Mouse (Mus musculus) hindbrain, embryonic 13.5 days (tissue): ENCODE measurements around the gene Rbm18. TPM values are rescaled to one million over a fixed set of nuclear protein-coding genes. Genes with fewer than 3 reads are reported as not detected.
A peak's percentile ranks its signal among the peaks of the same experiment; 100 is the strongest.
"Not testable (repeated sequence)": the region's sequence is repeated elsewhere in the genome, so short reads cannot be mapped to it uniquely, and the experiment has no call there.

Experiments
- ATAC-seq: fragments of 200-750 bp; cut with Nextera tagmentation; 2 replicates; pipeline ENCODE4 v1.8.0; 2017; ENCODE audit warnings: moderate TSS enrichment; ENCODE audit not compliant: low FRiP score
- H3K27ac ChIP-seq: fragments of 300-500 bp; sonication (generic); 2 replicates; pipeline ENCODE4 v1.5.1; 2015; ENCODE audit warnings: inconsistent platforms, mild to moderate bottlenecking, moderate library complexity
- H3K27me3 ChIP-seq: fragments of 300-500 bp; sonication (generic); 2 replicates; pipeline ENCODE4 v1.6.1; 2015; ENCODE audit warnings: mild to moderate bottlenecking, inconsistent platforms
- H3K36me3 ChIP-seq: fragments of 300-500 bp; sonication (generic); 2 replicates; pipeline ENCODE4 v1.6.1; 2015; ENCODE audit warnings: mild to moderate bottlenecking, inconsistent platforms
- H3K4me1 ChIP-seq: fragments of 300-500 bp; sonication (generic); replicated peaks from 2 replicates; pipeline ENCODE4 v1.6.1; 2015; ENCODE audit warnings: inconsistent platforms
- H3K4me2 ChIP-seq: fragments of 300-500 bp; sonication (generic); 2 replicates; pipeline ENCODE4 v1.6.1; 2015; ENCODE audit warnings: inconsistent platforms, mild to moderate bottlenecking, moderate library complexity
- H3K4me3 ChIP-seq: fragments of 300-500 bp; sonication (generic); 2 replicates; pipeline ENCODE4 v1.5.1; 2015; ENCODE audit warnings: mild to moderate bottlenecking, inconsistent platforms
- H3K9ac ChIP-seq: fragments of 300-500 bp; sonication (generic); 2 replicates; pipeline ENCODE4 v1.6.1; 2015; ENCODE audit warnings: mild to moderate bottlenecking, inconsistent platforms
- H3K9me3 ChIP-seq: fragments of 300-500 bp; sonication (generic); 2 replicates; pipeline ENCODE4 v1.6.1; 2016; ENCODE audit warnings: inconsistent platforms
- WGBS: fragments of 180-500 bp; shearing (Covaris S2); methylation state at CpG from one replicate; pipeline ENCODE4 v1.1.7; 2015; 5-methylcytosine and 5-hydroxymethylcytosine counted together
- polyA plus RNA-seq: library from polyadenylated mRNA; unstranded; fragments of >200 nt; fragmentation: Nextera tagmentation; extraction: Ambion mirVana; gene quantifications from 2 replicates; pipeline ENCODE4 v1.2.1, GENCODE M21; 2015

Gene Rbm18
- polyA plus RNA-seq, 1 experiment from 2014 or later, result 142 TPM

GRCm38 (mm10) chr2:36152401-36152800, 15.8 kb upstream of the Rbm18 start:
- H3K9me3 ChIP-seq, H3K27ac ChIP-seq, ATAC-seq, H3K4me3 ChIP-seq, H3K27me3 ChIP-seq, H3K4me1 ChIP-seq, H3K9ac ChIP-seq, H3K4me2 ChIP-seq: not testable (repeated sequence)
- H3K36me3 ChIP-seq, result peaks cover 48% of the 10 kb centered on the region
- WGBS, result 94% methylated on average over 4 of the region's 4 CpGs

GRCm38 (mm10) chr2:36148876-36149365, 12.3 kb upstream of the Rbm18 start:
- Histone ChIP-seq H3K4me1 (no peaks in the 10 kb centered on the region), H3K9ac (no peak overlapping the region), H3K27me3 (no peaks in the 10 kb centered on the region), H3K9me3 (no peaks in the 10 kb centered on the region), H3K4me2 (no peak overlapping the region), H3K36me3 (peaks cover 26% of the 10 kb centered on the region), H3K4me3 (no peak overlapping the region), H3K27ac (no peak overlapping the region)
- ATAC-seq, result no peak
- 84% methylated on average over 7 of the region's 7 CpGs for WGBS

GRCm38 (mm10) chr2:36139096-36139495, 2.5 kb upstream of the Rbm18 start:
- Histone ChIP-seq H3K27me3 (no peaks in the 10 kb centered on the region), H3K4me3 (no peak overlapping the region), H3K4me1 (peaks cover 25% of the 10 kb centered on the region), H3K4me2 (no peak overlapping the region), H3K9ac (no peak overlapping the region), H3K9me3 (no peaks in the 10 kb centered on the region), H3K36me3 (peaks cover 16% of the 10 kb centered on the region), H3K27ac (no peak overlapping the region)
- 79% methylated on average over 2 of the region's 2 CpGs for WGBS
- ATAC-seq, result no peak

GRCm38 (mm10) chr2:36135887-36136286, 686 bp downstream of the Rbm18 start:
- peaks cover 35% of the 10 kb centered on the region for H3K36me3 ChIP-seq
- H3K9me3 ChIP-seq, result no peaks in the 10 kb centered on the region
- peaks cover 25% of the 10 kb centered on the region for H3K4me1 ChIP-seq
- peak overlapping the region; percentile 68 for H3K4me2 ChIP-seq
- H3K9ac ChIP-seq, result peak overlapping the region; percentile 92
- peak overlapping the region; percentile 75 for H3K4me3 ChIP-seq
- 2% methylated on average over 4 of the region's 4 CpGs for WGBS
- H3K27me3 ChIP-seq, result no peaks in the 10 kb centered on the region
- ATAC-seq, result no peak
- H3K27ac ChIP-seq, result peak overlapping the region; percentile 90

GRCm38 (mm10) chr2:36129051-36129450, 7.5 kb downstream of the Rbm18 start:
- Histone ChIP-seq H3K9ac (no peak overlapping the region), H3K36me3 (peaks cover 85% of the 10 kb centered on the region), H3K27ac (no peak overlapping the region), H3K9me3 (no peaks in the 10 kb centered on the region), H3K4me2 (no peak overlapping the region), H3K4me3 (no peak overlapping the region), H3K4me1 (no peaks in the 10 kb centered on the region), H3K27me3 (no peaks in the 10 kb centered on the region)
- ATAC-seq, result no peak
- WGBS, result 89% methylated on average over 3 of the region's 3 CpGs

GRCm38 (mm10) chr2:36127973-36128372, 8.6 kb downstream of the Rbm18 start:
- Histone ChIP-seq H3K36me3 (peaks cover 85% of the 10 kb centered on the region), H3K4me1 (no peaks in the 10 kb centered on the region), H3K27me3 (no peaks in the 10 kb centered on the region), H3K4me2 (no peak overlapping the region), H3K9ac (no peak overlapping the region), H3K27ac (no peak overlapping the region), H3K4me3 (no peak overlapping the region), H3K9me3 (no peaks in the 10 kb centered on the region)
- ATAC-seq, result no peak
- WGBS, result 89% methylated on average over 4 of the region's 4 CpGs

- Histone ChIP-seq H3K27ac (no peak overlapping the region), H3K4me1 (no peaks in the 10 kb centered on the region), H3K9me3 (no peaks in the 10 kb centered on the region), H3K4me2 (no peak overlapping the region), H3K4me3 (no peak overlapping the region), H3K36me3 (peaks cover 84% of the 10 kb centered on the region), H3K9ac (no peak overlapping the region), H3K27me3 (no peaks in the 10 kb centered on the region)
- 92% methylated on average over 9 of the region's 9 CpGs for WGBS
- no peak for ATAC-seq
These were observed 9.7 kb downstream of the Rbm18 start for GRCm38 (mm10) chr2:36126795-36127429.

- H3K4me2 ChIP-seq, result no peak overlapping the region
- no peaks in the 10 kb centered on the region for H3K4me1 ChIP-seq
- H3K4me3 ChIP-seq, result no peak overlapping the region
- H3K9me3 ChIP-seq, result no peaks in the 10 kb centered on the region
- no peak for ATAC-seq
- H3K27me3 ChIP-seq, result peaks cover 47% of the 10 kb centered on the region
- peaks cover 24% of the 10 kb centered on the region for H3K36me3 ChIP-seq
- no peak overlapping the region for H3K27ac ChIP-seq
- 80% methylated on average over 3 of the region's 3 CpGs for whole genome bisulfite sequencing
- H3K9ac ChIP-seq, result no peak overlapping the region
These were observed 23.9 kb downstream of the Rbm18 start for GRCm38 (mm10) chr2:36112632-36113031.

GRCm38 (mm10) chr2:36108615-36109014, 28.0 kb downstream of the Rbm18 start:
- peaks cover 19% of the 10 kb centered on the region for H3K4me1 ChIP-seq
- no peak overlapping the region for H3K27ac ChIP-seq
- 11% methylated on average over 7 of the region's 7 CpGs for WGBS
- H3K9me3 ChIP-seq, result no peaks in the 10 kb centered on the region
- H3K36me3 ChIP-seq, result no peaks in the 10 kb centered on the region
- no peak for ATAC-seq
- H3K4me2 ChIP-seq, result no peak overlapping the region
- no peak overlapping the region for H3K9ac ChIP-seq
- H3K27me3 ChIP-seq, result peaks cover 87% of the 10 kb centered on the region
- H3K4me3 ChIP-seq, result no peak overlapping the region

GRCm38 (mm10) chr2:36104956-36105741, 31.4 kb downstream of the Rbm18 start, which contains the start of gene Lhx6:
TSS of gene Lhx6 (minus strand) at chr2:36105408.
- WGBS, result 1% methylated on average over 56 of the region's 58 CpGs
- H3K27ac ChIP-seq, result no peak within 1 kb of the TSS
- peaks cover 99% of the 10 kb centered on the region for H3K27me3 ChIP-seq
- H3K9me3 ChIP-seq, result no peaks in the 10 kb centered on the region
- peak within 1 kb of the TSS; percentile 34 for H3K4me3 ChIP-seq
- H3K4me1 ChIP-seq, result peaks cover 34% of the 10 kb centered on the region
- peak within 1 kb of the TSS; percentile 46 for H3K9ac ChIP-seq
- no peaks in the 10 kb centered on the region for H3K36me3 ChIP-seq
- 0 out of 2 replicates have a peak, but pooled peaks have one; percentile 26 for ATAC-seq
- peak within 1 kb of the TSS; percentile 56 for H3K4me2 ChIP-seq

GRCm38 (mm10) chr2:36104436-36104955, 32.1 kb downstream of the Rbm18 start:
- Histone ChIP-seq H3K9me3 (no peaks in the 10 kb centered on the region), H3K4me2 (peak overlapping the region; percentile 56), H3K4me1 (peaks cover 34% of the 10 kb centered on the region), H3K36me3 (no peaks in the 10 kb centered on the region), H3K27me3 (peaks cover 99% of the 10 kb centered on the region), H3K4me3 (peak overlapping the region; percentile 34), H3K27ac (no peak overlapping the region), H3K9ac (peak overlapping the region; percentile 46)
- 0% methylated on average over 32 of the region's 32 CpGs for WGBS
- ATAC-seq, result no peak

GRCm38 (mm10) chr2:36103555-36104367, 32.8 kb downstream of the Rbm18 start:
- no peaks in the 10 kb centered on the region for H3K36me3 ChIP-seq
- no peak for ATAC-seq
- under 1% methylated on average over 38 of the region's 38 CpGs for WGBS

More at GRCm38 (mm10) chr2:36103555-36104367, 32.8 kb downstream of the Rbm18 start:
- H3K9ac ChIP-seq, result no peak overlapping the region; the same call in 1 of the 2 replicates
- H3K4me3 ChIP-seq, result peak overlapping the region; percentile 34; the same call in 1 of the 2 replicates
- peak overlapping the region; percentile 40 for H3K4me2 ChIP-seq
- no peak overlapping the region for H3K27ac ChIP-seq
- H3K27me3 ChIP-seq, result peaks cover 99% of the 10 kb centered on the region
- peaks cover 34% of the 10 kb centered on the region for H3K4me1 ChIP-seq
- no peaks in the 10 kb centered on the region for H3K9me3 ChIP-seq
